Mouse (Mus musculus) G1E (cell line): ENCODE results near the gene Lrrn2. TPM values are rescaled to one million over a fixed set of nuclear protein-coding genes. Genes with fewer than 3 reads are reported as not detected.

Experiments
- ATAC-seq: 2 replicates; pipeline ENCODE4 v1.8.0; 2016; ENCODE audit warnings: mild to moderate bottlenecking; ENCODE audit not compliant: insufficient number of reproducible peaks, poor library complexity, low FRiP score, severe bottlenecking; ENCODE audit errors: extremely low read depth
- DNase-seq: peaks from one replicate; pipeline ENCODE4 v3.0.0; 2012; ENCODE audit warnings: low spot score
- H3K27me3 ChIP-seq: 2 replicates; pipeline ENCODE4 v1.6.1; 2012; ENCODE audit warnings: mild to moderate bottlenecking, low read length, inconsistent platforms; ENCODE audit not compliant: insufficient read depth
- H3K36me3 ChIP-seq: replicated peaks from 2 replicates; pipeline ENCODE3; 2012; ENCODE audit warnings: mild to moderate bottlenecking, inconsistent platforms
- H3K4me1 ChIP-seq: 2 replicates; pipeline ENCODE4 v1.6.1; 2012; ENCODE audit warnings: low read depth, low read length, inconsistent platforms, mixed read lengths; ENCODE audit not compliant: insufficient read depth
- H3K4me3 ChIP-seq: 2 replicates; pipeline ENCODE4 v1.5.1; 2012; ENCODE audit warnings: low read depth, mild to moderate bottlenecking, inconsistent platforms, low read length, moderate library complexity, mixed read lengths
- H3K9me3 ChIP-seq: replicated peaks from 2 replicates; pipeline ENCODE4 v1.6.1; 2012; ENCODE audit warnings: inconsistent platforms
- CTCF ChIP-seq: IDR thresholded peaks from 2 replicates; pipeline ENCODE4 v1.5.1; 2012; ENCODE audit warnings: low read depth, low read length, inconsistent platforms, mixed read lengths
- GATA1 ChIP-seq: IDR thresholded peaks from 2 replicates; pipeline ENCODE4 v1.6.1; 2012; ENCODE audit warnings: borderline replicate concordance, low read length, inconsistent platforms, mixed read lengths
- GATA2 ChIP-seq: IDR thresholded peaks from 2 replicates; pipeline ENCODE4 v1.6.1; 2012; ENCODE audit warnings: low read depth, low read length, inconsistent platforms, borderline replicate concordance
- POLR2AphosphoS5 ChIP-seq: IDR thresholded peaks from 2 replicates; pipeline ENCODE4 v1.6.1; 2012; ENCODE audit warnings: low read depth, low read length, inconsistent platforms; ENCODE audit not compliant: insufficient replicate concordance
- TAL1 ChIP-seq: conservative IDR thresholded peaks from 2 replicates; pipeline ENCODE4 v1.6.1; 2012; ENCODE audit warnings: low read depth, low read length, inconsistent platforms, mixed read lengths
- polyA plus RNA-seq: library from polyadenylated mRNA; stranded (reverse); fragments of >175 nt; gene quantifications from 2 replicates; pipeline ENCODE4 v1.2.3, GENCODE M21; 2012
- total RNA-seq, 2 experiments: library from RNA; stranded (forward) in 1 of 2; stranded (reverse) in 1 of 2; fragments of 200-1000 nt in 1 of 2; fragments of >200 nt in 1 of 2; fragmentation: Nextera tagmentation in 1 of 2; gene quantifications; 2 replicates each; pipeline ENCODE4 v1.2.3; 2014 to 2017

Lrrn2 gene
- total and polyA plus RNA-seq, 3 experiments: 0.22 TPM; not detected in 2

- no peaks in the 10 kb centered on the region for H3K9me3 ChIP-seq
- no peak overlapping the region for H3K4me3 ChIP-seq
- no peak for TF ChIP-seq POLR2AphosphoS5
- no peak for TF ChIP-seq CTCF
- no peak for TF ChIP-seq GATA1
- TF ChIP-seq GATA2: no peak
- TF ChIP-seq TAL1: no peak
- H3K4me1 ChIP-seq: peaks cover 3% of the 10 kb centered on the region; the same call in 1 of the 2 replicates
- peaks cover 9% of the 10 kb centered on the region; the same call in 1 of the 2 replicates for H3K27me3 ChIP-seq
- ATAC-seq (no peak), DNase-seq (no peak)
- no peaks in the 10 kb centered on the region for H3K36me3 ChIP-seq
Observed at GRCm38 (mm10) chr1:132919258-132919657, 39.2 kb downstream of the Lrrn2 start.

GRCm38 (mm10) chr1:132921071-132921470 is 41.0 kb downstream of the Lrrn2 start:
- peaks cover 3% of the 10 kb centered on the region; the same call in 1 of the 2 replicates for H3K4me1 ChIP-seq
- H3K36me3 ChIP-seq: no peaks in the 10 kb centered on the region
- peaks cover 15% of the 10 kb centered on the region; the same call in 1 of the 2 replicates for H3K27me3 ChIP-seq
- DNase-seq (no peak), ATAC-seq (no peak)
- no peak overlapping the region for H3K4me3 ChIP-seq
- TF ChIP-seq GATA2 (no peak), POLR2AphosphoS5 (no peak), GATA1 (no peak), TAL1 (no peak), CTCF (no peak)
- no peaks in the 10 kb centered on the region for H3K9me3 ChIP-seq

GRCm38 (mm10) chr1:132922257-132922656 is 42.2 kb downstream of the Lrrn2 start:
- H3K36me3 ChIP-seq: no peaks in the 10 kb centered on the region
- no peaks in the 10 kb centered on the region for H3K9me3 ChIP-seq

GRCm38 (mm10) chr1:132925270-132925669 is 45.2 kb downstream of the Lrrn2 start:
- H3K4me3 ChIP-seq: no peak overlapping the region
- no peaks in the 10 kb centered on the region for H3K4me1 ChIP-seq
- no peak for ATAC-seq
- DNase-seq: no peak
- peaks cover 19% of the 10 kb centered on the region; the same call in 1 of the 2 replicates for H3K27me3 ChIP-seq
- H3K9me3 ChIP-seq: no peaks in the 10 kb centered on the region
- no peaks in the 10 kb centered on the region for H3K36me3 ChIP-seq
- TF ChIP-seq GATA2: no peak
- no peak for TF ChIP-seq GATA1
- TF ChIP-seq CTCF: no peak
- no peak for TF ChIP-seq TAL1
- no peak for TF ChIP-seq POLR2AphosphoS5

More at GRCm38 (mm10) chr1:132922257-132922656, 42.2 kb downstream of the Lrrn2 start:
- Histone ChIP-seq H3K4me1 (peaks cover 3% of the 10 kb centered on the region; the same call in 1 of the 2 replicates), H3K4me3 (no peak overlapping the region), H3K27me3 (peaks cover 18% of the 10 kb centered on the region; the same call in 1 of the 2 replicates)
- DNase-seq: no peak
- no peak for ATAC-seq
- TF ChIP-seq POLR2AphosphoS5 (no peak), TAL1 (no peak), CTCF (no peak), GATA2 (no peak), GATA1 (no peak)

- Histone ChIP-seq H3K4me3 (no peak overlapping the region), H3K27me3 (peaks cover 23% of the 10 kb centered on the region; the same call in 1 of the 2 replicates), H3K9me3 (no peaks in the 10 kb centered on the region), H3K36me3 (no peaks in the 10 kb centered on the region), H3K4me1 (no peaks in the 10 kb centered on the region)
- TF ChIP-seq GATA1 (no peak), POLR2AphosphoS5 (no peak), CTCF (no peak), TAL1 (no peak), GATA2 (no peak)
- DNase-seq: no peak
- ATAC-seq: no peak
Observed at GRCm38 (mm10) chr1:132928032-132928906, 48.2 kb downstream of the Lrrn2 start.

- no peak for TF ChIP-seq TAL1
- no peak for TF ChIP-seq CTCF
- TF ChIP-seq GATA2: no peak
- no peak for TF ChIP-seq GATA1
- no peak for TF ChIP-seq POLR2AphosphoS5
- ATAC-seq (no peak), DNase-seq (no peak)
- Histone ChIP-seq H3K9me3 (no peaks in the 10 kb centered on the region), H3K27me3 (peaks cover 23% of the 10 kb centered on the region; the same call in 1 of the 2 replicates), H3K36me3 (no peaks in the 10 kb centered on the region), H3K4me1 (no peaks in the 10 kb centered on the region), H3K4me3 (no peak overlapping the region)
Observed at GRCm38 (mm10) chr1:132928907-132929250, 48.8 kb downstream of the Lrrn2 start.
